Mouse (Mus musculus) skeletal muscle tissue, adult 2 months (tissue): ENCODE data around the gene Klk7.

Experiments
- DNase-seq: peaks from one replicate; pipeline ENCODE4 v3.0.0-alpha.2; 2012; ENCODE audit warnings: low read depth, low spot score

Klk7 gene

GRCm38 (mm10) chr7:43810994-43811393 is at the start of gene Klk7:
Klk7 (plus strand) TSS chr7:43811294.
- DNase-seq: no peak

- no peak for DNase-seq
These were observed 44.6 kb upstream of the Klk7 start for GRCm38 (mm10) chr7:43766484-43766883.

- no peak for DNase-seq
These were observed 42.5 kb upstream of the Klk7 start, which contains the start of gene Klk12 for GRCm38 (mm10) chr7:43768597-43768996. Klk12 (plus strand) TSS chr7:43768897.

- DNase-seq: no peak
These were observed 41.5 kb upstream of the Klk7 start for GRCm38 (mm10) chr7:43769636-43770035.

GRCm38 (mm10) chr7:43770701-43771100 is 40.4 kb upstream of the Klk7 start:
- DNase-seq: no peak

- no peak for DNase-seq
These were observed 39.2 kb upstream of the Klk7 start for GRCm38 (mm10) chr7:43771916-43772315.

- no peak for DNase-seq
These were observed 38.2 kb upstream of the Klk7 start for GRCm38 (mm10) chr7:43772901-43773300.

- no peak for DNase-seq
These were observed 36.7 kb upstream of the Klk7 start, which contains the start of gene Klk11 for GRCm38 (mm10) chr7:43774364-43774763. Klk11 (plus strand) TSS chr7:43774604.

- no peak for DNase-seq
These were observed 36.3 kb upstream of the Klk7 start for GRCm38 (mm10) chr7:43774802-43775201.

- DNase-seq: no peak
These were observed 35.6 kb upstream of the Klk7 start for GRCm38 (mm10) chr7:43775311-43776057.

- no peak for DNase-seq
These were observed 34.6 kb upstream of the Klk7 start for GRCm38 (mm10) chr7:43776506-43776905.

GRCm38 (mm10) chr7:43777423-43777822 is 33.7 kb upstream of the Klk7 start:
- DNase-seq: no peak

GRCm38 (mm10) chr7:43778176-43778970 is 32.7 kb upstream of the Klk7 start:
- DNase-seq: no peak

GRCm38 (mm10) chr7:43780241-43780640 is 30.9 kb upstream of the Klk7 start:
- no peak for DNase-seq

- DNase-seq: no peak
These were observed 30.3 kb upstream of the Klk7 start, which contains the start of gene Klk10 for GRCm38 (mm10) chr7:43780746-43781145. Klk10 (plus strand) TSS chr7:43781035.

- DNase-seq: no peak
These were observed 29.6 kb upstream of the Klk7 start for GRCm38 (mm10) chr7:43781541-43781940.

- peak; percentile 14 for DNase-seq
These were observed 28.5 kb upstream of the Klk7 start for GRCm38 (mm10) chr7:43782275-43783265.

- DNase-seq: no peak
These were observed 25.8 kb upstream of the Klk7 start for GRCm38 (mm10) chr7:43785286-43785685.

- no peak for DNase-seq
These were observed 23.0 kb upstream of the Klk7 start for GRCm38 (mm10) chr7:43788096-43788495.

GRCm38 (mm10) chr7:43789295-43789694 is 21.8 kb upstream of the Klk7 start:
- DNase-seq: no peak

GRCm38 (mm10) chr7:43791591-43791990 is 19.5 kb upstream of the Klk7 start, which contains the start of gene Klk9:
Klk9 (plus strand) TSS chr7:43791891.
- DNase-seq: no peak
